Mouse (Mus musculus): Measurements from ENCODE around the gene Pkd2l1. TPM values are rescaled to one million over a fixed set of nuclear protein-coding genes. Genes with fewer than 3 reads are reported as not detected.

Gene Pkd2l1
- polyA plus RNA-seq, 1 experiment from 2014 or later: not detected

GRCm38 (mm10) chr19:44103001-44103400 lies 89.2 kb downstream of the Pkd2l1 start:
- no peak overlapping the region for H3K9ac ChIP-seq (ENCODE audit: low read length)
- no peak overlapping the region for H3K4me3 ChIP-seq (ENCODE audit: low read length)
- no peak for ATAC-seq (ENCODE audit: low read depth)
- WGBS: 85% methylated on average over 3 of the region's 3 CpGs
- peaks cover 3% of the 10 kb centered on the region for H3K36me3 ChIP-seq (ENCODE audit: control insufficient read depth, insufficient read depth, low read length)
- H3K4me2 ChIP-seq (ENCODE audit: low read depth, low read length): no peak overlapping the region
- no peak overlapping the region for H3K27ac ChIP-seq (ENCODE audit: low read length)
- H3K4me1 ChIP-seq (replicated peaks; ENCODE audit: control insufficient read depth, insufficient read depth, low read length): peaks cover 5% of the 10 kb centered on the region
- H3K9me3 ChIP-seq (ENCODE audit: control insufficient read depth, low read length): no peaks in the 10 kb centered on the region
- no peaks in the 10 kb centered on the region for H3K27me3 ChIP-seq (ENCODE audit: control insufficient read depth, insufficient read depth, low read depth, low read length)

GRCm38 (mm10) chr19:44100840-44101239 lies 91.4 kb downstream of the Pkd2l1 start:
- no peak overlapping the region for H3K27ac ChIP-seq (ENCODE audit: low read length)
- peaks cover 3% of the 10 kb centered on the region; the same call in 1 of the 2 replicates for H3K4me1 ChIP-seq (replicated peaks; ENCODE audit: control insufficient read depth, insufficient read depth, low read length)
- no peaks in the 10 kb centered on the region for H3K27me3 ChIP-seq (ENCODE audit: control insufficient read depth, insufficient read depth, low read depth, low read length)
- H3K36me3 ChIP-seq (ENCODE audit: control insufficient read depth, insufficient read depth, low read length): peaks cover 11% of the 10 kb centered on the region
- no peak overlapping the region for H3K9ac ChIP-seq (ENCODE audit: low read length)
- peaks cover 2% of the 10 kb centered on the region; the same call in 1 of the 2 replicates for H3K9me3 ChIP-seq (ENCODE audit: control insufficient read depth, low read length)
- H3K4me3 ChIP-seq (ENCODE audit: low read length): no peak overlapping the region
- ATAC-seq (ENCODE audit: low read depth): no peak
- no peak overlapping the region for H3K4me2 ChIP-seq (ENCODE audit: low read depth, low read length)

Other genes starting within 250 kb of the Pkd2l1 start
- 4.9 and 5.5 TPM in 2 replicates for gene Cpn1, start 205.9 kb downstream of the Pkd2l1 start, polyA plus RNA-seq (2015; fragmentation: Nextera tagmentation; extraction: Ambion mirVana)
- 0.55 and 1.4 TPM in 2 replicates for gene Cyp2c23, start 163.2 kb downstream of the Pkd2l1 start, polyA plus RNA-seq (2015; fragmentation: Nextera tagmentation; extraction: Ambion mirVana)
- 39.3 and 39.8 TPM in 2 replicates for gene Erlin1, start 122.7 kb downstream of the Pkd2l1 start, polyA plus RNA-seq (2015; fragmentation: Nextera tagmentation; extraction: Ambion mirVana)
- gene Chuk, start 85.0 kb downstream of the Pkd2l1 start, polyA plus RNA-seq (2015; fragmentation: Nextera tagmentation; extraction: Ambion mirVana): 40.1 and 40.2 TPM in 2 replicates
- 31.8 and 35.3 TPM in 2 replicates for gene Cwf19l1, start 56.6 kb downstream of the Pkd2l1 start, polyA plus RNA-seq (2015; fragmentation: Nextera tagmentation; extraction: Ambion mirVana)
- gene Bloc1s2, start 46.0 kb downstream of the Pkd2l1 start, polyA plus RNA-seq (2015; fragmentation: Nextera tagmentation; extraction: Ambion mirVana): 69.2 and 74.4 TPM in 2 replicates
- 0.48 and 0.91 TPM in 2 replicates for gene Scd3, start 10.8 kb upstream of the Pkd2l1 start, polyA plus RNA-seq (2015; fragmentation: Nextera tagmentation; extraction: Ambion mirVana)
- gene Scd2, start 101.2 kb upstream of the Pkd2l1 start, polyA plus RNA-seq (2015; fragmentation: Nextera tagmentation; extraction: Ambion mirVana): 225 and 232 TPM in 2 replicates
- 0.40 and 0.49 TPM in 2 replicates for gene Scd4, start 140.7 kb upstream of the Pkd2l1 start, polyA plus RNA-seq (2015; fragmentation: Nextera tagmentation; extraction: Ambion mirVana)
- 2.3 and 2.7 TPM in 2 replicates for gene Scd1, start 215.4 kb upstream of the Pkd2l1 start, polyA plus RNA-seq (2015; fragmentation: Nextera tagmentation; extraction: Ambion mirVana)

All from lung, embryonic 16.5 days (tissue).